Mouse (Mus musculus): Measurements from ENCODE around the gene Cd83. TPM values are rescaled to one million over a fixed set of nuclear protein-coding genes. Genes with fewer than 3 reads are reported as not detected.

Gene Cd83
- polyA plus RNA-seq, 1 experiment from 2014 or later = 10.1 TPM

- no peak for DNase-seq (ENCODE audit: low spot score)
- WGBS = 79% methylated on average over 6 of the region's 6 CpGs
- no peak overlapping the region for H3K4me2 ChIP-seq (replicated peaks; ENCODE audit: low read depth, low read length)
- no peaks in the 10 kb centered on the region for H3K27me3 ChIP-seq (ENCODE audit: control insufficient read depth, insufficient read depth, low read length)
- no peaks in the 10 kb centered on the region; the same call in 1 of the 2 replicates for H3K4me1 ChIP-seq (replicated peaks; ENCODE audit: control insufficient read depth, insufficient read depth, low read length)
- no peaks in the 10 kb centered on the region for H3K9me3 ChIP-seq (ENCODE audit: control insufficient read depth, low read length)
- H3K27ac ChIP-seq (ENCODE audit: low read depth, low read length) = no peak overlapping the region
- H3K4me3 ChIP-seq (ENCODE audit: low read depth, low read length) = no peak overlapping the region
- H3K36me3 ChIP-seq (ENCODE audit: control insufficient read depth, insufficient read depth, low read length) = no peaks in the 10 kb centered on the region
- no peak for ATAC-seq (ENCODE audit: low FRiP score)
- H3K9ac ChIP-seq (ENCODE audit: low read depth, low read length) = no peak overlapping the region
These were observed 26.0 kb downstream of the Cd83 start for GRCm38 (mm10) chr13:43810621-43811020.

- H3K36me3 ChIP-seq (ENCODE audit: control insufficient read depth, insufficient read depth, low read length) = no peaks in the 10 kb centered on the region
- no peak for ATAC-seq (ENCODE audit: low FRiP score)
- H3K4me2 ChIP-seq (replicated peaks; ENCODE audit: low read depth, low read length) = no peak overlapping the region
- no peaks in the 10 kb centered on the region for H3K27me3 ChIP-seq (ENCODE audit: control insufficient read depth, insufficient read depth, low read length)
- no peak overlapping the region for H3K9ac ChIP-seq (ENCODE audit: low read depth, low read length)
- no peak overlapping the region for H3K27ac ChIP-seq (ENCODE audit: low read depth, low read length)
- WGBS = 92% methylated on average over 3 of the region's 3 CpGs
- H3K4me3 ChIP-seq (ENCODE audit: low read depth, low read length) = no peak overlapping the region
- no peaks in the 10 kb centered on the region for H3K4me1 ChIP-seq (replicated peaks; ENCODE audit: control insufficient read depth, insufficient read depth, low read length)
- DNase-seq (ENCODE audit: low spot score) = no peak
- no peaks in the 10 kb centered on the region for H3K9me3 ChIP-seq (ENCODE audit: control insufficient read depth, low read length)
These were observed 27.3 kb downstream of the Cd83 start for GRCm38 (mm10) chr13:43811835-43812234.

DNA sequence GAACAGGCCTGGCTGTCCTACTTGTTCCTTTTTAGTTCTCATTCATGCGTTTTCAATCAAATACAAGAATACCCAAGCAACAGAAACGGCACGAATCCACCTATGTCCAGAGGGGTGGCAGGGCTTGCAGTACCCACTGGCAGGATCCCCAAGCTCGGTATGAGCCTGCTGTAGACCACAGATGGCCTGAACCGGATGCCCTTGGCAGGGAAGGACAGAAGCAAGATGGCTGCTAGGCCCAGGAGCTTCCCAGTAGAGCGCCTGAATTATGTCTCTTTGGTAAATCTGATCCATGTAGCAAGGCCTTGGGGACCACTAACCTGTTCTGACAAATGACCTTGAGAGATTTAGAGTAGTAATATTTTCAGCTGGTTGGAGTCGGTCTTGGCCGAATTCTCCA is 28.9 kb downstream of the Cd83 start:
- Histone ChIP-seq H3K27me3 (ENCODE audit: control insufficient read depth, insufficient read depth, low read length) (no peaks in the 10 kb centered on the region), H3K4me1 (replicated peaks; ENCODE audit: control insufficient read depth, insufficient read depth, low read length) (no peaks in the 10 kb centered on the region), H3K27ac (ENCODE audit: low read depth, low read length) (no peak overlapping the region), H3K9ac (ENCODE audit: low read depth, low read length) (no peak overlapping the region), H3K36me3 (ENCODE audit: control insufficient read depth, insufficient read depth, low read length) (no peaks in the 10 kb centered on the region), H3K9me3 (ENCODE audit: control insufficient read depth, low read length) (no peaks in the 10 kb centered on the region), H3K4me3 (ENCODE audit: low read depth, low read length) (no peak overlapping the region), H3K4me2 (replicated peaks; ENCODE audit: low read depth, low read length) (no peak overlapping the region)
- ATAC-seq (ENCODE audit: low FRiP score) (no peak), DNase-seq (ENCODE audit: low spot score) (no peak)
- 92% methylated on average over 8 of the region's 8 CpGs for WGBS

DNA sequence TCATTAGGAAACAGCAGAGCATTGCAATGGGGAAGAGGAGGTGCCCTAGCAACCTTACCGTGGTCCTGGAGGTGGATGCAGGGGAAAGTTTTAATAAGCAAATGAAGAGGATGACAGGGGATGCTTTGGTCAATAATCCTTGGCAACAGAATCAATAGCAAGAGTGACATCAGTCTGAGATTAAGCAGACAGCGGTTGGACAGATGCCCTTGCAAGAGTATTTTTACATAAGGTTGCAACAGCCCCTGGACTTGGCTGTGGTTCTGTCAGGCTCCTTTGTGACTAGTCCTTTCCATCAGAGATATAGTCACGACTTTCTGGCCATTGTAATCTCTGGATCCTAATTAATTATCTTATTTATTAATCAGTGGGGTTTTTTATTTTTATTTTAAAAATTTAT is 32.9 kb downstream of the Cd83 start:
- DNase-seq (ENCODE audit: low spot score) (no peak), ATAC-seq (ENCODE audit: low FRiP score) (no peak)
- Histone ChIP-seq H3K36me3 (ENCODE audit: control insufficient read depth, insufficient read depth, low read length) (no peaks in the 10 kb centered on the region), H3K4me3 (ENCODE audit: low read depth, low read length) (no peak overlapping the region), H3K4me2 (replicated peaks; ENCODE audit: low read depth, low read length) (no peak overlapping the region), H3K9ac (ENCODE audit: low read depth, low read length) (no peak overlapping the region), H3K9me3 (ENCODE audit: control insufficient read depth, low read length) (no peaks in the 10 kb centered on the region), H3K4me1 (replicated peaks; ENCODE audit: control insufficient read depth, insufficient read depth, low read length) (no peaks in the 10 kb centered on the region), H3K27me3 (ENCODE audit: control insufficient read depth, insufficient read depth, low read length) (no peaks in the 10 kb centered on the region), H3K27ac (ENCODE audit: low read depth, low read length) (no peak overlapping the region)
- whole genome bisulfite sequencing = 83% methylated on average over 3 of the region's 3 CpGs

DNA sequence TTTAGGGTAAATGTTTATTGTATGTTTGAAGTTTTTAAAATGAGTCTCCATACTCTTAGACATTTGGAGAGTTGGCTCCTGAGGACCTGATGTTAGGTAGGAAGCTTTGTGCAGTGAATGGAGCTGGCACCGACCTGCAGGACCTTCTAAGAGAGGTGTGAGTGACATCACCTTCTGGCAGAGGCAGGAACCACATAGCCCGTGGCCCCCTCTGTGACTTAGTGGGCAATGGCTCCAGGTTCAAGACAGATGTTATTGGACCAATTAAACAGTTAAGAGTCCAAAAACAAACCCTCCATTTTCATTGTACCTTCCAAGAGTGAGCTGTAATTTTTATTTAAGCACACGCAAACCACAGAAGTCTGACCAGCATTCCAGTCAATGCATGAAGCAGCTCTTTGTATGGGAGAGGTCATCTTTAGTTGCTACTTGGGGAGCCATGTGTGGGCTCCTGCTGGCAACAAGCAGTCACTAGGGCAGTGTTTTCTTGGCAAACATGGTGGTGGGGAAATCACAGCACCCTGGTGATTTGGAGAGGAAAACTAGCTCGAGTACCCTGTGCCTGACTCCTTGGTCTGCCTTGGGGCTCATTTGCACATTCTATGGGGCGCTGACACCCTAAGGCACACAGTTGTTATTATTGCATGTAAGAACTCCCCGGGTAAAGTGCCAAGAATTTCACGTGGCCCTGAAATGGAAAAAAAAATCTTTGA is 33.9 kb downstream of the Cd83 start:
- Histone ChIP-seq H3K9ac (ENCODE audit: low read depth, low read length) (no peak overlapping the region), H3K4me3 (ENCODE audit: low read depth, low read length) (no peak overlapping the region), H3K4me2 (replicated peaks; ENCODE audit: low read depth, low read length) (no peak overlapping the region), H3K9me3 (ENCODE audit: control insufficient read depth, low read length) (no peaks in the 10 kb centered on the region), H3K4me1 (replicated peaks; ENCODE audit: control insufficient read depth, insufficient read depth, low read length) (no peaks in the 10 kb centered on the region), H3K27ac (ENCODE audit: low read depth, low read length) (no peak overlapping the region), H3K36me3 (ENCODE audit: control insufficient read depth, insufficient read depth, low read length) (no peaks in the 10 kb centered on the region), H3K27me3 (ENCODE audit: control insufficient read depth, insufficient read depth, low read length) (no peaks in the 10 kb centered on the region)
- DNase-seq (ENCODE audit: low spot score) (no peak), ATAC-seq (ENCODE audit: low FRiP score) (no peak)
- 76% methylated on average over 7 of the region's 7 CpGs for WGBS

DNA sequence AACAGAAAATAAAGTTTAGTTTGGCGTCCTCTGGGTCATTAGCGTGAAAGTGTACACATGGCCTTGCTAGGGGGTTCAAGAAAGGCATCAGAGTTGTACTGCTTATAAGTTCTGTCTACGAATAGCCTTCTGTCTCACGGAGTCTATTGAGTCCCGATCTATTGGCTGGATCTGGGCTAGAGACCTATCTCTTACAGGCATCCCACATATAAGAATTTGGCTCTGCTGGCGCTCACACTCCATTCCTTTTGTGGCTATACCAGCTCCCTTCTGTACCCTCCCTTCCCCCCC is 34.4 kb downstream of the Cd83 start:
- Histone ChIP-seq H3K27me3 (ENCODE audit: control insufficient read depth, insufficient read depth, low read length) (no peaks in the 10 kb centered on the region), H3K4me3 (ENCODE audit: low read depth, low read length) (no peak overlapping the region), H3K4me1 (replicated peaks; ENCODE audit: control insufficient read depth, insufficient read depth, low read length) (no peaks in the 10 kb centered on the region), H3K4me2 (replicated peaks; ENCODE audit: low read depth, low read length) (no peak overlapping the region), H3K36me3 (ENCODE audit: control insufficient read depth, insufficient read depth, low read length) (no peaks in the 10 kb centered on the region), H3K9ac (ENCODE audit: low read depth, low read length) (no peak overlapping the region), H3K27ac (ENCODE audit: low read depth, low read length) (no peak overlapping the region), H3K9me3 (ENCODE audit: control insufficient read depth, low read length) (no peaks in the 10 kb centered on the region)
- 92% methylated on average over 6 of the region's 6 CpGs for WGBS
- ATAC-seq (ENCODE audit: low FRiP score) (no peak), DNase-seq (ENCODE audit: low spot score) (no peak)

DNA sequence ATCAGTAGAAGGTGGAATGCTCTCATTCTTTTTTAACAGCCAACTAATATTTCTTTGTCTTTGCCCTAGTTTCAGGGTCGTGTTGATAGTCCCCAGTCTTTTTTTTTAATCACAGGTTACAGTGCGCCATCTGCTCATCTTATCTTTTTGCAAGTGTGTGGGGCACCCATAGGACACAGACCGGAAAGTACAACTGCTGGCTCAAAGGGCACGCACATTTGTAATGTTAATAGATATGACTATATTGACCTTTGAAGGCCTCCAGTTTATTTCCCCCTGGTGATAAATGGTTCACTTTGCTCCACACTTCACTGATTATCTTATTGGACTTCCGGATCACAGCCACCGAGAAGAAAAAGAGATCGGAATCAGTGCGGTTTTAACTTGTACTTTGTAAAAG is 35.5 kb downstream of the Cd83 start:
- no peak for DNase-seq (ENCODE audit: low spot score)

GRCm38 (mm10) chr13:43822306-43822705 is 37.7 kb downstream of the Cd83 start:
- Histone ChIP-seq H3K4me1 (replicated peaks; ENCODE audit: control insufficient read depth, insufficient read depth, low read length) (no peaks in the 10 kb centered on the region), H3K9ac (ENCODE audit: low read depth, low read length) (no peak overlapping the region), H3K36me3 (ENCODE audit: control insufficient read depth, insufficient read depth, low read length) (no peaks in the 10 kb centered on the region), H3K27me3 (ENCODE audit: control insufficient read depth, insufficient read depth, low read length) (no peaks in the 10 kb centered on the region), H3K4me3 (ENCODE audit: low read depth, low read length) (no peak overlapping the region), H3K27ac (ENCODE audit: low read depth, low read length) (no peak overlapping the region), H3K9me3 (ENCODE audit: control insufficient read depth, low read length) (no peaks in the 10 kb centered on the region), H3K4me2 (replicated peaks; ENCODE audit: low read depth, low read length) (no peak overlapping the region)
- no peak for ATAC-seq (ENCODE audit: low FRiP score)
- no peak for DNase-seq (ENCODE audit: low spot score)
- 82% methylated on average over 4 of the region's 4 CpGs for WGBS

More for the DNA sequence above, 35.5 kb downstream of the Cd83 start:
- Histone ChIP-seq H3K4me2 (replicated peaks; ENCODE audit: low read depth, low read length) (no peak overlapping the region), H3K9me3 (ENCODE audit: control insufficient read depth, low read length) (no peaks in the 10 kb centered on the region), H3K4me1 (replicated peaks; ENCODE audit: control insufficient read depth, insufficient read depth, low read length) (no peaks in the 10 kb centered on the region), H3K27me3 (ENCODE audit: control insufficient read depth, insufficient read depth, low read length) (no peaks in the 10 kb centered on the region), H3K36me3 (ENCODE audit: control insufficient read depth, insufficient read depth, low read length) (no peaks in the 10 kb centered on the region), H3K4me3 (ENCODE audit: low read depth, low read length) (no peak overlapping the region), H3K9ac (ENCODE audit: low read depth, low read length) (no peak overlapping the region), H3K27ac (ENCODE audit: low read depth, low read length) (no peak overlapping the region)
- 87% methylated on average over 8 of the region's 8 CpGs for WGBS
- no peak for ATAC-seq (ENCODE audit: low FRiP score)

GRCm38 (mm10) chr13:43828648-43829047 is 44.1 kb downstream of the Cd83 start:
- no peak overlapping the region for H3K27ac ChIP-seq (ENCODE audit: low read depth, low read length)
- WGBS = 54% methylated on average over 5 of the region's 5 CpGs
- ATAC-seq (ENCODE audit: low FRiP score) = no peak

More at GRCm38 (mm10) chr13:43828648-43829047, 44.1 kb downstream of the Cd83 start:
- H3K4me3 ChIP-seq (ENCODE audit: low read depth, low read length) = no peak overlapping the region
- H3K36me3 ChIP-seq (ENCODE audit: control insufficient read depth, insufficient read depth, low read length) = no peaks in the 10 kb centered on the region
- DNase-seq (ENCODE audit: low spot score) = no peak
- no peaks in the 10 kb centered on the region for H3K27me3 ChIP-seq (ENCODE audit: control insufficient read depth, insufficient read depth, low read length)
- no peaks in the 10 kb centered on the region for H3K9me3 ChIP-seq (ENCODE audit: control insufficient read depth, low read length)
- no peak overlapping the region for H3K4me2 ChIP-seq (replicated peaks; ENCODE audit: low read depth, low read length)
- no peaks in the 10 kb centered on the region for H3K4me1 ChIP-seq (replicated peaks; ENCODE audit: control insufficient read depth, insufficient read depth, low read length)
- no peak overlapping the region for H3K9ac ChIP-seq (ENCODE audit: low read depth, low read length)
